Comparison of ENCODE assay signal across 19 mouse cellular contexts in genomic region chr7:81321776-81322175, GRCm38 (mm10). TPM values are rescaled to one million over a fixed set of nuclear protein-coding genes. Genes with fewer than 3 reads are reported as not detected.
DNase-seq lines count a peak whose midpoint lies in the region; ATAC-seq and TF ChIP-seq lines count a peak whose summit lies in the region.
"Had no signal": no experiment of that assay in that cellular context is flagged by ENCODE, and none has a peak within 500 bp of the region (broad histone marks: within the 10 kb centered on the region; RNA-seq: fewer than 3 reads in every experiment).

No protein-coding gene starts in this region.

- no peak overlapping the region for H3K4me3 ChIP-seq in hindbrain, embryonic 15.5 days
- H3K4me3 ChIP-seq in hindbrain, embryonic 13.5 days = no peak overlapping the region
- H3K4me3 ChIP-seq in left cerebral cortex, adult 2 months = no peak overlapping the region
- H3K4me3 ChIP-seq in CH12.LX (replicated peaks in 1 of 3; ENCODE audit: low read depth in 2 of 3, low read length in 2 of 3, poor library complexity in 1 of 3) = no peak overlapping the region
- H3K4me3 ChIP-seq in thymus, adult 2 months (ENCODE audit: control insufficient read depth, insufficient read depth, low read length) = no peak overlapping the region
- H3K4me3 ChIP-seq: embryonic facial prominence, embryonic 15.5 days; heart, embryonic 10.5 days; neural tube, embryonic 13.5 days had no signal

- no peak overlapping the region for H3K9ac ChIP-seq in hindbrain, embryonic 15.5 days
- no peak overlapping the region for H3K9ac ChIP-seq in hindbrain, embryonic 13.5 days
- no peak overlapping the region for H3K9ac ChIP-seq in CH12.LX (ENCODE audit: insufficient read depth, low read depth)
- H3K9ac ChIP-seq: embryonic facial prominence, embryonic 15.5 days; neural tube, embryonic 13.5 days had no signal

- DNase-seq in left cerebral cortex, adult 2 months (ENCODE audit: extremely low spot score in 1 of 2, low spot score in 2 of 2) = no peak
- no peak for DNase-seq in left cerebral cortex, postnatal 10 days (ENCODE audit: extremely low spot score in 1 of 2, low spot score in 2 of 2)
- DNase-seq in CH12.LX (ENCODE audit: extremely low read depth) (no peak), adipocyte (ENCODE audit: low spot score) (peak; percentile 34)
- DNase-seq in thymus, adult 2 months = no peak
- no peak for DNase-seq in T-cell, adult 2 months (ENCODE audit: low spot score)
- DNase-seq: adrenal gland, postnatal 10 days; cerebellum, adult 11-12 months; gastrocnemius, postnatal 25 days; heart, postnatal 14 days; kidney, postnatal 4 days; lung, postnatal 14 days; right cerebral cortex, postnatal 14 days; thymus, postnatal 25 days had no signal

- TF ChIP-seq CTCF in left cerebral cortex, adult 2 months (IDR thresholded peaks at IDR 0.05) = peak; percentile 33
- peak in 1 of 2 experiments; percentile 38; a peak in 2 of 4 replicates for TF ChIP-seq CTCF in CH12.LX (conservative IDR thresholded peaks at IDR 0.05 in 1 of 2, IDR thresholded peaks at IDR 0.05 in 1 of 2; ENCODE audit: low read depth in 2 of 2, low read length in 2 of 2)
- TF ChIP-seq CTCF in thymus, adult 2 months (IDR thresholded peaks at IDR 0.05; ENCODE audit: borderline replicate concordance, control insufficient read depth, extremely low read depth, insufficient read depth, low read length, poor library complexity) = no peak

- peak; percentile 9 for TF ChIP-seq RAD21 in CH12.LX (IDR thresholded peaks at IDR 0.05; ENCODE audit: low read depth, low read length)

- intact Hi-C loops in left cerebral cortex, adult 2 months (cut with DNase I) = no loop called here
- intact Hi-C loops in left cerebral cortex, postnatal 10 days (cut with DNase I) = loop anchor here (5.0 kb wide), 1 partner anchor 154 kb away; no protein-coding TSS in a partner anchor

- no peaks in the 10 kb centered on the region for H3K27me3 ChIP-seq in hindbrain, embryonic 15.5 days
- H3K27me3 ChIP-seq in hindbrain, embryonic 13.5 days = no peaks in the 10 kb centered on the region
- no peaks in the 10 kb centered on the region for H3K27me3 ChIP-seq in CH12.LX (replicated peaks)
- no peaks in the 10 kb centered on the region for H3K27me3 ChIP-seq in thymus, adult 2 months (ENCODE audit: control insufficient read depth, insufficient read depth, low read length)
- H3K27me3 ChIP-seq: embryonic facial prominence, embryonic 15.5 days; neural tube, embryonic 13.5 days had no signal

- no peak for TF ChIP-seq POLR2A in CH12.LX (IDR thresholded peaks at IDR 0.05; ENCODE audit: low read depth, low read length)
- TF ChIP-seq POLR2A in thymus, adult 2 months (IDR thresholded peaks at IDR 0.05; ENCODE audit: control insufficient read depth, extremely low read depth, insufficient read depth, low read length, poor library complexity) = no peak

- H3K4me1 ChIP-seq in hindbrain, embryonic 15.5 days (replicated peaks) = no peaks in the 10 kb centered on the region
- no peaks in the 10 kb centered on the region for H3K4me1 ChIP-seq in hindbrain, embryonic 13.5 days (replicated peaks)
- H3K4me1 ChIP-seq in CH12.LX (ENCODE audit: control insufficient read depth in 1 of 2, insufficient read depth in 2 of 2) = no peaks in the 10 kb centered on the region
- no peaks in the 10 kb centered on the region for H3K4me1 ChIP-seq in thymus, adult 2 months (replicated peaks; ENCODE audit: control insufficient read depth, insufficient read depth, low read length)
- H3K4me1 ChIP-seq: embryonic facial prominence, embryonic 15.5 days; heart, embryonic 10.5 days; neural tube, embryonic 13.5 days had no signal

- in situ Hi-C loops in CH12.LX (cut with MboI; ENCODE audit: low pct_ligation_motif_present, low pct_unique_long_range_greater_than_20kb, low sequenced_read_pairs) = loop anchor here (25.0 kb wide), 1 partner anchor 434 kb away; no protein-coding TSS in a partner anchor

- no peak overlapping the region for H3K27ac ChIP-seq in hindbrain, embryonic 15.5 days (replicated peaks)
- no peak overlapping the region for H3K27ac ChIP-seq in hindbrain, embryonic 13.5 days
- H3K27ac ChIP-seq in left cerebral cortex, adult 2 months = no peak overlapping the region
- no peak overlapping the region for H3K27ac ChIP-seq in CH12.LX (ENCODE audit: insufficient read depth, low read depth)
- no peak overlapping the region for H3K27ac ChIP-seq in thymus, adult 2 months (ENCODE audit: control insufficient read depth, insufficient read depth, low read length)
- H3K27ac ChIP-seq: embryonic facial prominence, embryonic 15.5 days; heart, embryonic 10.5 days; neural tube, embryonic 13.5 days had no signal

- no peaks in the 10 kb centered on the region for H3K36me3 ChIP-seq in hindbrain, embryonic 15.5 days
- H3K36me3 ChIP-seq in hindbrain, embryonic 13.5 days = no peaks in the 10 kb centered on the region
- peaks cover 55 to 87% of the 10 kb centered on the region in 2 experiments for H3K36me3 ChIP-seq in CH12.LX (replicated peaks in 1 of 2; ENCODE audit: control insufficient read depth in 1 of 2, insufficient read depth in 1 of 2, low read length in 1 of 2)
- no peaks in the 10 kb centered on the region for H3K36me3 ChIP-seq in thymus, adult 2 months (ENCODE audit: control insufficient read depth, insufficient read depth, low read length)
- H3K36me3 ChIP-seq: embryonic facial prominence, embryonic 15.5 days had no signal

- TF ChIP-seq EP300 in CH12.LX (IDR thresholded peaks at IDR 0.05; ENCODE audit: low read length) = no peak

- H3K9me3 ChIP-seq in hindbrain, embryonic 15.5 days = no peaks in the 10 kb centered on the region
- H3K9me3 ChIP-seq in hindbrain, embryonic 13.5 days = no peaks in the 10 kb centered on the region
- no peaks in the 10 kb centered on the region for H3K9me3 ChIP-seq in CH12.LX (replicated peaks; ENCODE audit: low read length)
- H3K9me3 ChIP-seq: embryonic facial prominence, embryonic 15.5 days; heart, embryonic 10.5 days; neural tube, embryonic 13.5 days had no signal

- 81% methylated on average over 5 of the region's 5 CpGs for WGBS in hindbrain, embryonic 15.5 days
- WGBS in hindbrain, embryonic 13.5 days = 84% methylated on average over 5 of the region's 5 CpGs
- WGBS in thymus, adult 2 months = 92% methylated on average over 5 of the region's 5 CpGs

- ATAC-seq in hindbrain, embryonic 15.5 days (ENCODE audit: low FRiP score, low read depth) = peak; percentile 63; the same call in 1 of the 2 replicates
- no peak for ATAC-seq in hindbrain, embryonic 13.5 days (ENCODE audit: low FRiP score)

- H3K4me2 ChIP-seq in hindbrain, embryonic 15.5 days = no peak overlapping the region
- no peak overlapping the region for H3K4me2 ChIP-seq in hindbrain, embryonic 13.5 days
- no peak overlapping the region for H3K4me2 ChIP-seq in CH12.LX (ENCODE audit: insufficient read depth, low read depth, poor library complexity, severe bottlenecking)
- H3K4me2 ChIP-seq: embryonic facial prominence, embryonic 15.5 days; neural tube, embryonic 13.5 days had no signal

- dilution Hi-C loops in CH12.LX (cut with MboI; ENCODE audit: extremely low pct_ligation_motif_present, extremely low pct_unique_long_range_greater_than_20kb, low sequenced_read_pairs) = no loop called here

- no peaks in the 10 kb centered on the region for H3K79me2 ChIP-seq in CH12.LX (replicated peaks; ENCODE audit: control insufficient read depth, extremely low read depth, insufficient read depth, poor library complexity, severe bottlenecking)

TF ChIP-seq in CH12.LX, 34 proteins besides CTCF, POLR2A, EP300 and RAD21:
- TF ChIP-seq E2F4 (IDR thresholded peaks at IDR 0.05; ENCODE audit: insufficient replicate concordance, low read depth, low read length) (no peak), SMC3 (IDR thresholded peaks at IDR 0.05; ENCODE audit: low read depth, low read length) (peak; percentile 43)

RNA-seq across cellular contexts. Expression of gene Rps17, which starts 23.3 kb away (rescaled TPM):
- polyA plus RNA-seq in hindbrain, embryonic 15.5 days (2015; fragmentation: Nextera tagmentation; extraction: Ambion mirVana) = 710 and 778 TPM in 2 replicates
- polyA plus RNA-seq in hindbrain, embryonic 13.5 days (2015; fragmentation: Nextera tagmentation; extraction: Ambion mirVana) = 845 and 863 TPM in 2 replicates
- total RNA-seq in left cerebral cortex, adult 2 months (2021) = 100 to 1,000 TPM; 491 to 498 TPM
- 100 to 1,000 TPM; 621 to 626 TPM for total RNA-seq in left cerebral cortex, postnatal 10 days (2021)
- total RNA-seq in CH12.LX (2012; rRNA removed) (5,063 and 5,120 TPM in 2 replicates), CH12.LX (2014; rRNA removed) (4,582 and 5,238 TPM in 2 replicates)
- 2,159 and 2,532 TPM in 2 replicates for polyA plus RNA-seq in CH12.LX (2012; ENCODE audit: insufficient read length, low read depth)
- polyA plus RNA-seq in thymus, adult 2 months (2012; rRNA removed) = 1,451 and 1,758 TPM in 2 replicates
